Mouse (Mus musculus) heart, postnatal 0 days (tissue): Measurements from ENCODE around the gene Foxo6. TPM values are rescaled to one million over a fixed set of nuclear protein-coding genes. Genes with fewer than 3 reads are reported as not detected.

Source experiments
- ATAC-seq: fragments of 200-750 bp; cut with Nextera tagmentation; 2 replicates; pipeline ENCODE4 v1.8.0; 2017; ENCODE audit warnings: low read depth, moderate number of reproducible peaks, moderate library complexity; ENCODE audit not compliant: insufficient read depth
- DNase-seq: peaks from one replicate; pipeline ENCODE4 v3.0.0-alpha.2; 2016; ENCODE audit warnings: low spot score
- H3K27ac ChIP-seq: fragments of 300-500 bp; sonication (generic); 2 replicates; pipeline ENCODE4 v1.5.1; 2014; ENCODE audit warnings: low read depth, mild to moderate bottlenecking
- H3K27me3 ChIP-seq: fragments of 300-500 bp; sonication (generic); 2 replicates; pipeline ENCODE4 v1.6.1; 2014; ENCODE audit warnings: low read length, mixed read lengths; ENCODE audit not compliant: control insufficient read depth, insufficient read depth
- H3K36me3 ChIP-seq: fragments of 300-500 bp; sonication (generic); replicated peaks from 2 replicates; pipeline ENCODE4 v1.6.1; 2014; ENCODE audit warnings: low read length, mixed read lengths; ENCODE audit not compliant: control insufficient read depth, insufficient read depth
- H3K4me1 ChIP-seq: fragments of 300-500 bp; sonication (generic); 2 replicates; pipeline ENCODE4 v1.6.1; 2014; ENCODE audit warnings: antibody characterized with exemption; ENCODE audit not compliant: control insufficient read depth, insufficient read depth
- H3K4me2 ChIP-seq: fragments of 300-500 bp; sonication (generic); 2 replicates; pipeline ENCODE4 v1.6.1; 2014; ENCODE audit warnings: low read depth, mild to moderate bottlenecking, low read length, moderate library complexity
- H3K4me3 ChIP-seq: fragments of 300-500 bp; sonication (generic); 2 replicates; pipeline ENCODE4 v1.5.1; 2014; ENCODE audit warnings: low read depth, low read length
- H3K9ac ChIP-seq: fragments of 300-500 bp; sonication (generic); replicated peaks from 2 replicates; pipeline ENCODE4 v1.6.1; 2014; ENCODE audit warnings: low read depth, low read length, mixed read lengths
- H3K9me3 ChIP-seq: fragments of 300-500 bp; sonication (generic); replicated peaks from 2 replicates; pipeline ENCODE4 v1.6.1; 2016; ENCODE audit warnings: low read length; ENCODE audit not compliant: control insufficient read depth
- CTCF ChIP-seq: IDR thresholded peaks from 2 replicates; pipeline ENCODE4 v1.5.1; 2016; ENCODE audit warnings: antibody characterized with exemption, control low read depth, low read depth
- EP300 ChIP-seq: IDR thresholded peaks from 2 replicates; pipeline ENCODE4 v1.6.1; 2016; ENCODE audit warnings: antibody characterized with exemption, low read depth
- WGBS: fragments of 180-500 bp; shearing (Covaris S2); extraction: QIAGEN DNeasy Blood & Tissue Kit; methylation state at CpG from one replicate; pipeline ENCODE4 v1.1.7; 2014; 5-methylcytosine and 5-hydroxymethylcytosine counted together
- polyA plus RNA-seq: library from polyadenylated mRNA; unstranded; fragments of >200 nt; fragmentation: Nextera tagmentation; extraction: Ambion mirVana; gene quantifications from 2 replicates; pipeline ENCODE4 v1.2.1, GENCODE M21; 2015
- total RNA-seq: library from RNA; depleted of rRNA; stranded (reverse); fragments of >200 nt; gene quantifications from 2 replicates; pipeline ENCODE4 v1.2.3, GENCODE M21; 2014; ENCODE audit warnings: low replicate concordance

The Foxo6 gene
- total and polyA plus RNA-seq, 2 experiments from 2014 or later: 0.38 to 1.8 TPM

GRCm38 (mm10) chr4:120316716-120317115, 29.6 kb upstream of the Foxo6 start:
- H3K9ac ChIP-seq: no peak overlapping the region
- ATAC-seq: no peak
- no peak for TF ChIP-seq EP300
- no peak for TF ChIP-seq CTCF
- no peaks in the 10 kb centered on the region for H3K27me3 ChIP-seq
- no peaks in the 10 kb centered on the region for H3K4me1 ChIP-seq
- H3K9me3 ChIP-seq: no peaks in the 10 kb centered on the region
- no peaks in the 10 kb centered on the region for H3K36me3 ChIP-seq
- H3K4me2 ChIP-seq: no peak overlapping the region
- 79% methylated on average over 4 of the region's 4 CpGs for WGBS
- no peak for DNase-seq
- no peak overlapping the region for H3K27ac ChIP-seq
- H3K4me3 ChIP-seq: no peak overlapping the region

- H3K4me2 ChIP-seq: no peak overlapping the region
- DNase-seq (no peak), ATAC-seq (no peak)
- no peak overlapping the region for H3K4me3 ChIP-seq
- H3K36me3 ChIP-seq: no peaks in the 10 kb centered on the region
- H3K9me3 ChIP-seq: 0 out of 2 replicates have a peak, but pooled peaks cover 3% of the 10 kb centered on the region
- no peak overlapping the region for H3K9ac ChIP-seq
- H3K27me3 ChIP-seq: no peaks in the 10 kb centered on the region
- H3K27ac ChIP-seq: no peak overlapping the region
- no peak for TF ChIP-seq EP300
- TF ChIP-seq CTCF: no peak
- H3K4me1 ChIP-seq: no peaks in the 10 kb centered on the region
- WGBS: 26% methylated on average over 3 of the region's 3 CpGs
Observed at GRCm38 (mm10) chr4:120314571-120314970, 27.4 kb upstream of the Foxo6 start.

- 70% methylated on average over 5 of the region's 5 CpGs for WGBS
- H3K27ac ChIP-seq: no peak overlapping the region
- H3K4me1 ChIP-seq: no peaks in the 10 kb centered on the region
- no peak for ATAC-seq
- H3K36me3 ChIP-seq: no peaks in the 10 kb centered on the region
- H3K9me3 ChIP-seq: 0 out of 2 replicates have a peak, but pooled peaks cover 3% of the 10 kb centered on the region
- no peaks in the 10 kb centered on the region for H3K27me3 ChIP-seq
- H3K9ac ChIP-seq: no peak overlapping the region
- TF ChIP-seq CTCF: no peak
- no peak for TF ChIP-seq EP300
- H3K4me2 ChIP-seq: no peak overlapping the region
- H3K4me3 ChIP-seq: no peak overlapping the region
- DNase-seq: no peak
Observed at GRCm38 (mm10) chr4:120313309-120313708, 26.2 kb upstream of the Foxo6 start.

- Histone ChIP-seq H3K4me2 (no peak overlapping the region), H3K4me3 (no peak overlapping the region), H3K9ac (no peak overlapping the region), H3K27ac (no peak overlapping the region), H3K27me3 (0 out of 2 replicates have a peak, but pooled peaks cover 23% of the 10 kb centered on the region), H3K9me3 (no peaks in the 10 kb centered on the region), H3K4me1 (no peaks in the 10 kb centered on the region), H3K36me3 (no peaks in the 10 kb centered on the region)
- DNase-seq (no peak), ATAC-seq (no peak)
- TF ChIP-seq CTCF (no peak), EP300 (no peak)
- 8% methylated on average over 9 of the region's 9 CpGs for WGBS
Observed at GRCm38 (mm10) chr4:120304580-120304979, 17.4 kb upstream of the Foxo6 start.

GRCm38 (mm10) chr4:120299287-120299686, 12.1 kb upstream of the Foxo6 start:
- H3K36me3 ChIP-seq: no peaks in the 10 kb centered on the region
- ATAC-seq (no peak), DNase-seq (no peak)
- no peak for TF ChIP-seq EP300
- peak; percentile 38 for TF ChIP-seq CTCF
- no peaks in the 10 kb centered on the region for H3K4me1 ChIP-seq
- WGBS: 41% methylated on average over 7 of the region's 7 CpGs
- H3K27me3 ChIP-seq: 0 out of 2 replicates have a peak, but pooled peaks cover 20% of the 10 kb centered on the region
- no peak overlapping the region for H3K27ac ChIP-seq
- no peak overlapping the region for H3K9ac ChIP-seq
- H3K4me2 ChIP-seq: no peak overlapping the region
- H3K4me3 ChIP-seq: no peak overlapping the region
- H3K9me3 ChIP-seq: no peaks in the 10 kb centered on the region
